Mouse (Mus musculus) liver, embryonic 12.5 days (tissue): Measurements from ENCODE around the gene Cluh. TPM values are rescaled to one million over a fixed set of nuclear protein-coding genes. Genes with fewer than 3 reads are reported as not detected.

Experiments
- ATAC-seq: fragments of 200-750 bp; cut with Nextera tagmentation; 2 replicates; pipeline ENCODE4 v1.8.0; 2017; ENCODE audit warnings: moderate number of reproducible peaks, mild to moderate bottlenecking, moderate library complexity
- H3K27ac ChIP-seq: fragments of 300-500 bp; sonication (generic); 2 replicates; pipeline ENCODE4 v1.5.1; 2016; ENCODE audit warnings: mild to moderate bottlenecking
- H3K27me3 ChIP-seq: fragments of 300-500 bp; sonication (generic); replicated peaks from 2 replicates; pipeline ENCODE4 v1.6.1; 2016; ENCODE audit warnings: mild to moderate bottlenecking, moderate library complexity
- H3K36me3 ChIP-seq: fragments of 300-500 bp; sonication (generic); 2 replicates; pipeline ENCODE4 v1.6.1; 2016; ENCODE audit warnings: mild to moderate bottlenecking, moderate library complexity
- H3K4me1 ChIP-seq: fragments of 300-500 bp; sonication (generic); 2 replicates; pipeline ENCODE4 v1.6.1; 2016
- H3K4me2 ChIP-seq: fragments of 300-500 bp; sonication (generic); 2 replicates; pipeline ENCODE4 v1.6.1; 2016; ENCODE audit warnings: mild to moderate bottlenecking, moderate library complexity
- H3K4me3 ChIP-seq: fragments of 300-500 bp; sonication (generic); 2 replicates; pipeline ENCODE4 v1.5.1; 2016; ENCODE audit warnings: mild to moderate bottlenecking, moderate library complexity
- H3K9ac ChIP-seq: fragments of 300-500 bp; sonication (generic); 2 replicates; pipeline ENCODE4 v1.6.1; 2016; ENCODE audit warnings: mild to moderate bottlenecking, moderate library complexity
- H3K9me3 ChIP-seq: fragments of 300-500 bp; sonication (generic); replicated peaks from 2 replicates; pipeline ENCODE4 v1.6.1; 2016; ENCODE audit warnings: mild to moderate bottlenecking, moderate library complexity
- WGBS: fragments of 180-500 bp; shearing (Covaris S2); methylation state at CpG from one replicate; pipeline ENCODE4 v1.1.7; 2016; ENCODE audit not compliant: insufficient replicate concordance; 5-methylcytosine and 5-hydroxymethylcytosine counted together
- polyA plus RNA-seq: library from polyadenylated mRNA; unstranded; fragments of >200 nt; fragmentation: Nextera tagmentation; extraction: Ambion mirVana; gene quantifications from 2 replicates; pipeline ENCODE4 v1.2.1, GENCODE M21; 2016

The Cluh gene
- polyA plus RNA-seq, 1 experiment from 2014 or later = 50.1 TPM

- Histone ChIP-seq H3K4me3 (no peak overlapping the region), H3K4me1 (peaks cover 16% of the 10 kb centered on the region), H3K9ac (no peak overlapping the region), H3K27ac (no peak overlapping the region), H3K9me3 (no peaks in the 10 kb centered on the region), H3K36me3 (peaks cover 46% of the 10 kb centered on the region), H3K4me2 (no peak overlapping the region), H3K27me3 (no peaks in the 10 kb centered on the region)
- no peak for ATAC-seq
- WGBS = 90% methylated on average over 2 of the region's 2 CpGs
These were observed 50.2 kb downstream of the Cluh start for GRCm38 (mm10) chr11:74699505-74699904.

DNA sequence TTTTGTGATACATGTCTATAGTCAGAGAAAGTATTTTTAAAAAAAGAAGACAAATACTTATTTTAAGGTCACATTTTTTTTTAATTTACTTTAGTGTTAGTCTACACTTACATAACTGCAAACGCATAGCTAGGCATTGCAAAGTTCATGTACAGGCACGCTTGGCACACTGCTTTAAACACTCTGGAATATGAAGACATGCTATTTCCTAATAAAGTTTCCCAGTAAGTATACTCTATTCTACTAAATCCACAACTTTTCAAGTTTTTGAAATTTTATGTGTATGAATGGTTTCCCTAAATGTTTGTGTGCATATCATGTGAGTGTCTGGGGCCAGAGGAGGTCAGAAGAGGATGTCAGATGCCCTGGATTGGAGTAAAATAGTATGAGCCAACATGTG lies 54.8 kb downstream of the Cluh start:
- 91% methylated on average over 2 of the region's 2 CpGs for WGBS
- Histone ChIP-seq H3K36me3 (peaks cover 14% of the 10 kb centered on the region), H3K4me1 (peaks cover 34% of the 10 kb centered on the region), H3K27me3 (no peaks in the 10 kb centered on the region), H3K9me3 (no peaks in the 10 kb centered on the region), H3K4me3 (no peak overlapping the region), H3K27ac (no peak overlapping the region), H3K9ac (no peak overlapping the region), H3K4me2 (no peak overlapping the region)
- ATAC-seq = no peak

DNA sequence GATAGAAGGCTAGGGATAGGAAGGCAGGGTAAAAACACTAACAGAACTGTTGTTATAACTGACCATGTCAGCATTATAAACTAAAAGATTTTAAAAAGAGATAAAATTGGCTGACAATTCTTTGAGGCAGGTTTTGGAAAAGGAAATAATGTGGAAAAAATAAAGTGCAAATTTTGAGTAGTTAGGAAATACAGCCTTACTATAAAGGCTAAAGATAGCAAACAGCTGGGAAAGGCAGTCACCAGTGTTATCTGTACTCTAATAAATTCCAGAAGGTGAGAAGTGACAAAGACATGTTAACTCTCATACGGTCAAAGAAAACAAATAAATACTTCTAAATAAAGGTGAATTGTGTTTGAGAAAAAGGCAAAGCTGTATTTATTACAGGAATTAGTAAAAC lies 59.5 kb downstream of the Cluh start:
- no peak for ATAC-seq

DNA sequence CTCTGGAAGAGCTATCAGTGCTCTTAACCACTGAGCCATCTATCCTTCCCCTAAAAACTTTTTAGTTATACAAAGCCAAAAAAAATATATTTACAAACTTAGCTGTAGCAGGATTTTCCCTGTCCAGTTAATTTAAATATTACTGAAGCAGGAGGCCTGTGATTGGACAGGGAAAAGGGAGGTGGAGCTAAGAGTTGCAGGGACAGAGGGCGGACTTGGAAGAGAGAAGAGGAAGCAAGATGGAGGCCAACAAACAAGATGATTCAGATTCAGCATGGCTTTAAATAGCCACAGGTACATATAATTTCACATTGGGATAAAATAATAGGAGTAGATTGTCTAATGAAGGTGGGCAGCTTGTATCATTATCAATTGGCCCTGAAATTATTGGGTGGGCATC lies 61.4 kb downstream of the Cluh start:
- no peak overlapping the region for H3K9ac ChIP-seq
- ATAC-seq = no peak
- 88% methylated on average over 1 of the region's 1 CpGs for WGBS
- no peaks in the 10 kb centered on the region for H3K27me3 ChIP-seq
- no peak overlapping the region for H3K4me3 ChIP-seq
- peaks cover 23% of the 10 kb centered on the region for H3K36me3 ChIP-seq
- H3K4me2 ChIP-seq = no peak overlapping the region
- H3K4me1 ChIP-seq = peaks cover 47% of the 10 kb centered on the region
- no peaks in the 10 kb centered on the region for H3K9me3 ChIP-seq
- H3K27ac ChIP-seq = no peak overlapping the region

More for the DNA sequence above, 59.5 kb downstream of the Cluh start:
- Histone ChIP-seq H3K4me2 (no peak overlapping the region), H3K9me3 (no peaks in the 10 kb centered on the region), H3K9ac (no peak overlapping the region), H3K4me3 (no peak overlapping the region), H3K4me1 (peaks cover 52% of the 10 kb centered on the region), H3K27me3 (no peaks in the 10 kb centered on the region), H3K27ac (no peak overlapping the region), H3K36me3 (peaks cover 23% of the 10 kb centered on the region)
- WGBS = 61% methylated on average over 1 of the region's 1 CpGs

GRCm38 (mm10) chr11:74715971-74716525 lies 66.8 kb downstream of the Cluh start:
- WGBS = 83% methylated on average over 3 of the region's 3 CpGs
- Histone ChIP-seq H3K4me1 (peaks cover 54% of the 10 kb centered on the region), H3K4me2 (no peak overlapping the region)

More at GRCm38 (mm10) chr11:74715971-74716525, 66.8 kb downstream of the Cluh start:
- H3K27ac ChIP-seq = no peak overlapping the region
- H3K4me3 ChIP-seq = no peak overlapping the region
- H3K36me3 ChIP-seq = peaks cover 14% of the 10 kb centered on the region
- no peak for ATAC-seq
- no peak overlapping the region for H3K9ac ChIP-seq
- no peaks in the 10 kb centered on the region for H3K27me3 ChIP-seq
- H3K9me3 ChIP-seq = no peaks in the 10 kb centered on the region

Other genes starting within 250 kb of the Cluh start
- gene Rap1gap2, start 38.6 kb upstream of the Cluh start, polyA plus RNA-seq = 0.96 and 1.4 TPM in 2 replicates
- gene Ccdc92b, start 29.9 kb upstream of the Cluh start, polyA plus RNA-seq = 14.7 and 16.0 TPM in 2 replicates
- gene Pafah1b1, start 75.2 kb downstream of the Cluh start, polyA plus RNA-seq = 54.3 and 54.7 TPM in 2 replicates
- 44.3 and 46.6 TPM in 2 replicates for gene Mettl16, start 121.3 kb downstream of the Cluh start, polyA plus RNA-seq
- 1.9 and 2.0 TPM in 2 replicates for gene Mnt, start 181.4 kb downstream of the Cluh start, polyA plus RNA-seq
- 2.6 and 2.9 TPM in 2 replicates for gene Sgsm2, start 247.6 kb downstream of the Cluh start, polyA plus RNA-seq
- gene Tsr1, start 248.6 kb downstream of the Cluh start, polyA plus RNA-seq = 45.5 and 47.1 TPM in 2 replicates